8 mouse cellular contexts compared by ENCODE assay signal in genomic region chr11:77491123-77491501, GRCm38 (mm10). TPM values are rescaled to one million over a fixed set of nuclear protein-coding genes. Genes with fewer than 3 reads are reported as not detected.
A peak's percentile ranks its signal among the peaks of the same experiment; 100 is the strongest.
DNase-seq lines count a peak whose midpoint lies in the region; ATAC-seq and TF ChIP-seq lines count a peak whose summit lies in the region.

No protein-coding gene starts in this region.

- no peaks in the 10 kb centered on the region for H3K27me3 ChIP-seq in forebrain, embryonic 10.5 days (ENCODE audit: poor library complexity, severe bottlenecking)
- no peaks in the 10 kb centered on the region for H3K27me3 ChIP-seq in heart, embryonic 15.5 days
- H3K27me3 ChIP-seq in liver, embryonic 16.5 days (ENCODE audit: control insufficient read depth, insufficient read depth, low read depth, low read length): peaks cover 33% of the 10 kb centered on the region
- no peaks in the 10 kb centered on the region for H3K27me3 ChIP-seq in neural tube, embryonic 13.5 days
- peaks cover 3% of the 10 kb centered on the region; the same call in 1 of the 2 replicates for H3K27me3 ChIP-seq in testis, adult 2 months (ENCODE audit: control insufficient read depth, insufficient read depth, low read length)

- peak overlapping the region; percentile 33; the same call in 1 of the 2 replicates for H3K9ac ChIP-seq in heart, embryonic 15.5 days
- H3K9ac ChIP-seq in liver, embryonic 16.5 days (ENCODE audit: low read depth, low read length): no peak overlapping the region; the same call in 1 of the 2 replicates
- H3K9ac ChIP-seq in neural tube, embryonic 13.5 days: peak overlapping the region; percentile 98

- peak; percentile 93 for DNase-seq in CD4-positive, CD25-positive, alpha-beta regulatory T cell, adult 2 months (ENCODE audit: low read depth, low spot score)
- peak; percentile 95 for DNase-seq in brain, adult 2 months (ENCODE audit: low read depth, low spot score)
- DNase-seq in forebrain, embryonic 10.5 days (ENCODE audit: extremely low spot score, low spot score): peak; percentile 97
- DNase-seq in kidney, postnatal 14 days: peak; percentile 92

- TF ChIP-seq CTCF in testis, adult 2 months (IDR thresholded peaks at IDR 0.05; ENCODE audit: control insufficient read depth, insufficient read depth, insufficient replicate concordance, low read depth, low read length): peak; percentile 86

- peaks cover 10% of the 10 kb centered on the region; the same call in 1 of the 2 replicates for H3K36me3 ChIP-seq in forebrain, embryonic 10.5 days (replicated peaks)
- no peaks in the 10 kb centered on the region for H3K36me3 ChIP-seq in heart, embryonic 15.5 days
- no peaks in the 10 kb centered on the region for H3K36me3 ChIP-seq in liver, embryonic 16.5 days (ENCODE audit: control insufficient read depth, insufficient read depth)
- no peaks in the 10 kb centered on the region for H3K36me3 ChIP-seq in neural tube, embryonic 13.5 days
- peaks cover 1% of the 10 kb centered on the region for H3K36me3 ChIP-seq in testis, adult 2 months (ENCODE audit: control insufficient read depth, insufficient read depth, low read length)

- H3K9me3 ChIP-seq in forebrain, embryonic 10.5 days: no peaks in the 10 kb centered on the region
- H3K9me3 ChIP-seq in heart, embryonic 15.5 days (replicated peaks): no peaks in the 10 kb centered on the region
- H3K9me3 ChIP-seq in liver, embryonic 16.5 days (replicated peaks; ENCODE audit: control insufficient read depth, low read length): no peaks in the 10 kb centered on the region
- H3K9me3 ChIP-seq in neural tube, embryonic 13.5 days: no peaks in the 10 kb centered on the region

- peak overlapping the region; percentile 95 for H3K27ac ChIP-seq in forebrain, embryonic 10.5 days
- H3K27ac ChIP-seq in heart, embryonic 15.5 days: peak overlapping the region; percentile 95
- no peak overlapping the region for H3K27ac ChIP-seq in liver, embryonic 16.5 days (ENCODE audit: low read length)
- peak overlapping the region; percentile 95 for H3K27ac ChIP-seq in neural tube, embryonic 13.5 days (replicated peaks)
- H3K27ac ChIP-seq in testis, adult 2 months (ENCODE audit: control insufficient read depth, insufficient read depth, low read depth, low read length): no peak overlapping the region

- peak overlapping the region; percentile 93 for H3K4me2 ChIP-seq in heart, embryonic 15.5 days
- H3K4me2 ChIP-seq in liver, embryonic 16.5 days (ENCODE audit: low read depth, low read length): peak overlapping the region; percentile 97
- peak overlapping the region; percentile 84 for H3K4me2 ChIP-seq in neural tube, embryonic 13.5 days

- H3K4me1 ChIP-seq in forebrain, embryonic 10.5 days: peaks cover 91% of the 10 kb centered on the region
- peaks cover 77% of the 10 kb centered on the region for H3K4me1 ChIP-seq in heart, embryonic 15.5 days (replicated peaks)
- H3K4me1 ChIP-seq in liver, embryonic 16.5 days (ENCODE audit: control insufficient read depth, low read depth, low read length): peaks cover 50% of the 10 kb centered on the region
- H3K4me1 ChIP-seq in neural tube, embryonic 13.5 days (replicated peaks): peaks cover 79% of the 10 kb centered on the region
- peaks cover 41% of the 10 kb centered on the region for H3K4me1 ChIP-seq in testis, adult 2 months (ENCODE audit: control insufficient read depth, insufficient read depth, low read length)

- TF ChIP-seq POLR2A in testis, adult 2 months (IDR thresholded peaks at IDR 0.05; ENCODE audit: control insufficient read depth, low read depth, low read length): no peak

- peak overlapping the region; percentile 95 for H3K4me3 ChIP-seq in forebrain, embryonic 10.5 days
- H3K4me3 ChIP-seq in heart, embryonic 15.5 days: peak overlapping the region; percentile 91
- H3K4me3 ChIP-seq in liver, embryonic 16.5 days (ENCODE audit: low read depth, low read length): peak overlapping the region; percentile 84
- peak overlapping the region; percentile 89 for H3K4me3 ChIP-seq in neural tube, embryonic 13.5 days
- peak overlapping the region; percentile 59 for H3K4me3 ChIP-seq in testis, adult 2 months (ENCODE audit: control insufficient read depth, low read depth, low read length)

- peak; percentile 51; the same call in 1 of the 2 replicates for ATAC-seq in heart, embryonic 15.5 days (replicated peaks; ENCODE audit: insufficient number of reproducible peaks, insufficient read depth, low FRiP score, low read depth)
- ATAC-seq in liver, embryonic 16.5 days (ENCODE audit: low read depth): peak; percentile 30
- ATAC-seq in neural tube, embryonic 13.5 days (ENCODE audit: low read depth): peak; percentile 64

- WGBS in forebrain, embryonic 10.5 days: 1% methylated on average over 13 of the region's 13 CpGs
- WGBS in heart, embryonic 15.5 days: under 1% methylated on average over 13 of the region's 13 CpGs
- WGBS in liver, embryonic 16.5 days (ENCODE audit: insufficient replicate concordance): under 1% methylated on average over 13 of the region's 13 CpGs
- WGBS in neural tube, embryonic 13.5 days: 0% methylated on average over 13 of the region's 13 CpGs

RNA-seq across cellular contexts. Expression of gene Ankrd13b, which starts 1.6 kb away (rescaled TPM):
- polyA plus RNA-seq in forebrain, embryonic 10.5 days (2016; fragmentation: Nextera tagmentation; extraction: Ambion mirVana): 9.2 and 9.4 TPM in 2 replicates
- 3.2 and 4.9 TPM in 2 replicates for polyA plus RNA-seq in heart, embryonic 15.5 days (2015; fragmentation: Nextera tagmentation; extraction: Ambion mirVana)
- 0.37 and 0.41 TPM in 2 replicates for polyA plus RNA-seq in liver, embryonic 16.5 days (2015; fragmentation: Nextera tagmentation; extraction: Ambion mirVana)
- 33.7 and 37.9 TPM in 2 replicates for polyA plus RNA-seq in neural tube, embryonic 13.5 days (2015; fragmentation: Nextera tagmentation; extraction: Ambion mirVana)
- 2.9 and 3.6 TPM in 2 replicates for polyA plus RNA-seq in testis, adult 2 months (2012; rRNA removed)

RNA-seq across cellular contexts. Expression of gene Git1, which starts 2.2 kb away (rescaled TPM):
- polyA plus RNA-seq in forebrain, embryonic 10.5 days (2016; fragmentation: Nextera tagmentation; extraction: Ambion mirVana): 12.2 and 12.8 TPM in 2 replicates
- 6.8 and 10.0 TPM in 2 replicates for polyA plus RNA-seq in heart, embryonic 15.5 days (2015; fragmentation: Nextera tagmentation; extraction: Ambion mirVana)
- polyA plus RNA-seq in liver, embryonic 16.5 days (2015; fragmentation: Nextera tagmentation; extraction: Ambion mirVana): 1.3 and 1.5 TPM in 2 replicates
- 11.5 and 14.1 TPM in 2 replicates for polyA plus RNA-seq in neural tube, embryonic 13.5 days (2015; fragmentation: Nextera tagmentation; extraction: Ambion mirVana)
- 566 and 585 TPM in 2 replicates for polyA plus RNA-seq in testis, adult 2 months (2012; rRNA removed)

RNA-seq across cellular contexts. Expression of gene Abhd15, which starts 23.8 kb away (rescaled TPM):
- polyA plus RNA-seq in forebrain, embryonic 10.5 days (2016; fragmentation: Nextera tagmentation; extraction: Ambion mirVana): 4.7 and 5.5 TPM in 2 replicates
- polyA plus RNA-seq in heart, embryonic 15.5 days (2015; fragmentation: Nextera tagmentation; extraction: Ambion mirVana): 2.2 and 4.5 TPM in 2 replicates
- 3.9 and 5.1 TPM in 2 replicates for polyA plus RNA-seq in liver, embryonic 16.5 days (2015; fragmentation: Nextera tagmentation; extraction: Ambion mirVana)
- polyA plus RNA-seq in neural tube, embryonic 13.5 days (2015; fragmentation: Nextera tagmentation; extraction: Ambion mirVana): 2.6 and 2.9 TPM in 2 replicates
- polyA plus RNA-seq in testis, adult 2 months (2012; rRNA removed): 0.17 and 0.28 TPM in 2 replicates

RNA-seq across cellular contexts. Expression of gene Trp53i13, which starts 24.7 kb away (rescaled TPM):
- 30.4 and 32.7 TPM in 2 replicates for polyA plus RNA-seq in forebrain, embryonic 10.5 days (2016; fragmentation: Nextera tagmentation; extraction: Ambion mirVana)
- polyA plus RNA-seq in heart, embryonic 15.5 days (2015; fragmentation: Nextera tagmentation; extraction: Ambion mirVana): 26.3 and 32.2 TPM in 2 replicates
- 3.4 and 3.7 TPM in 2 replicates for polyA plus RNA-seq in liver, embryonic 16.5 days (2015; fragmentation: Nextera tagmentation; extraction: Ambion mirVana)
- 18.0 and 18.3 TPM in 2 replicates for polyA plus RNA-seq in neural tube, embryonic 13.5 days (2015; fragmentation: Nextera tagmentation; extraction: Ambion mirVana)
- polyA plus RNA-seq in testis, adult 2 months (2012; rRNA removed): 46.7 and 54.1 TPM in 2 replicates

RNA-seq across cellular contexts. Expression of gene Gm10392, which starts 27.9 kb away (rescaled TPM):
- polyA plus RNA-seq in forebrain, embryonic 10.5 days (2016; fragmentation: Nextera tagmentation; extraction: Ambion mirVana): 0.10 TPM in 2 replicates
- polyA plus RNA-seq in heart, embryonic 15.5 days (2015; fragmentation: Nextera tagmentation; extraction: Ambion mirVana): 0.13 TPM in 1 of 2 replicates, not detected in the other
- 0.09 and 0.17 TPM in 2 replicates for polyA plus RNA-seq in liver, embryonic 16.5 days (2015; fragmentation: Nextera tagmentation; extraction: Ambion mirVana)
- polyA plus RNA-seq in neural tube, embryonic 13.5 days (2015; fragmentation: Nextera tagmentation; extraction: Ambion mirVana): 0.15 TPM in 1 of 2 replicates, not detected in the other
- polyA plus RNA-seq in testis, adult 2 months (2012; rRNA removed): not detected in 2 replicates

Comparison
In these comparisons a context has a peak if more than half of its experiments do, and no peak if none do; other contexts are left out.
1. H3K27ac ChIP-seq: peak in forebrain, embryonic 10.5 days (single experiment), heart, embryonic 15.5 days (single experiment) and neural tube, embryonic 13.5 days (single experiment); none in liver, embryonic 16.5 days (single experiment) and testis, adult 2 months (single experiment).
2. RNA of gene Git1, which starts 2.2 kb away (polyA plus RNA-seq): 566 to 585 TPM in testis, adult 2 months; 11.5 to 14.1 TPM in neural tube, embryonic 13.5 days, 12.2 to 12.8 TPM in forebrain, embryonic 10.5 days, 6.8 to 10.0 TPM in heart, embryonic 15.5 days and 1.3 to 1.5 TPM in liver, embryonic 16.5 days; every median in the first group is over 10 times any median in the second.
3. Peak in every context shown above with its lines, with median percentiles within 50 percentile points of each other: DNase-seq, H3K4me3 ChIP-seq, ATAC-seq and H3K4me2 ChIP-seq.